Mouse (Mus musculus) brain, embryonic 14.5 days (tissue): ENCODE results near the gene Ociad1.

Source experiments
- CTCF ChIP-seq: fragments of 200-500 bp; IDR thresholded peaks from 2 replicates; pipeline ENCODE4 v1.5.1; 2012; ENCODE audit warnings: inconsistent platforms, mild to moderate bottlenecking, moderate library complexity, borderline replicate concordance; ENCODE audit not compliant: insufficient read depth, insufficient read length; ENCODE audit errors: extremely low read depth
- POLR2A ChIP-seq: fragments of 200-500 bp; IDR thresholded peaks from 2 replicates; pipeline ENCODE4 v1.6.1; 2012; ENCODE audit warnings: mild to moderate bottlenecking, inconsistent platforms, borderline replicate concordance; ENCODE audit not compliant: poor library complexity, insufficient read depth, insufficient read length, severe bottlenecking; ENCODE audit errors: extremely low read depth

DNA sequence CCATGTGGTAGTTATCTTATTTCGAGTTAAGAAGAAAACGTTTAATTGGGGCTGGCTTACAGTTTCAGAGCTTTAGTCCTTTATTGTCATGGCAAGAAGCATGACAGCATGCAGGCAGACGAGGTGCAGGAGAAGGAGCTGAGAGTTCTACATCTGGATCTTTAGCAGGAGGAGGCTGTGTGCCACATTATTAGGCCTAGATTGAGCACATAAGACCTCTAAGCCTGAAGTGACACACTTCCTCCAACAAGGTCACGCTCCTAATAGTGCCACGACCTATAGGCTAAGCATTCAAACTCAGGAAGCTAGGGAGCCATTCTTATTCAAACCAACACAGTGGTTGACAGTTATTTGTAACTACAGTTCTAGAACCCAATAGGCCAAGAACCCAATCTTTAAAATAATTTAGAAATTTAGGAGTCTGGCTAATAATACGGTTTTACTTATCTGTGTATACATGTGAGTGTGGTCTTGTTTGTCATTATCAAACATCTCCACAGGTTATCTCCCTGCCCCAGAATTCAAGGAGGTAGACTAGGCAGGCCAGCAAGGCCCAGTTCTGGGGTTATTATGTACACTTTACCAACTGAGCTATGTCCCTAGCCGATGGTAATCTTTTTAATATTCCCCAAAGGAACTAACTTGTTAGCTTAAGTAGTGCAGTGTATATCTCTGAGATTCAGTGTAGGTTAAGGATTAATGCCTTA, 9.2 kb downstream of the Ociad1 start:
- TF ChIP-seq CTCF (no peak), POLR2A (no peak)
